Mouse (Mus musculus) right cerebral cortex, postnatal 25 days (tissue): ENCODE data around the gene Pitpnm3.

Experiments
- DNase-seq: peaks from one replicate; pipeline ENCODE4 v3.0.0; 2022

Gene Pitpnm3

GRCm38 (mm10) chr11:72134536-72135382 is 819 bp downstream of the Pitpnm3 start:
- DNase-seq, result peak; percentile 50

DNA sequence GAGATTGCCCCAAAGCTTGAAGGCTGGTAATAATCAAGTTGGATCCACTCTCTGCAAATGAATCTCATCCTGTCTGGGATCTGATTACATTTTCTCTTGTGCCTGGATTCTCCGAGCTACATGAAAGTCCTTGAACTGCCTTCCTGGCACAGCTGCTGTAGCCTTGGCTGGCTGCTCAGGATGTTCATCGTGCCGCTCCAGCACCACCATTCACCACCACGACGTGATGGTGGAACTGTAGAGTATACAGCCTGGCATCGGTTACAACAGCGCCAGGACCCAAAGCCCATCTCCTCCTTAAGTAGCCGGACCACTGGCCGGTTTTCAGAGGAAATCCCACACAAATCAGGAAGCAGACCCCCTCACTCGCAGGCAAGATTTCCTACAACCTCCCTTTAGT is 2.5 kb downstream of the Pitpnm3 start:
- peak; percentile 35 for DNase-seq

GRCm38 (mm10) chr11:72132266-72132665 is 3.3 kb downstream of the Pitpnm3 start:
- no peak for DNase-seq

- DNase-seq, result no peak
These were observed 3.9 kb downstream of the Pitpnm3 start for GRCm38 (mm10) chr11:72131697-72132096.

- no peak for DNase-seq
These were observed 4.7 kb downstream of the Pitpnm3 start for GRCm38 (mm10) chr11:72130905-72131304.

GRCm38 (mm10) chr11:72130472-72130871 is 5.1 kb downstream of the Pitpnm3 start:
- DNase-seq, result no peak

DNA sequence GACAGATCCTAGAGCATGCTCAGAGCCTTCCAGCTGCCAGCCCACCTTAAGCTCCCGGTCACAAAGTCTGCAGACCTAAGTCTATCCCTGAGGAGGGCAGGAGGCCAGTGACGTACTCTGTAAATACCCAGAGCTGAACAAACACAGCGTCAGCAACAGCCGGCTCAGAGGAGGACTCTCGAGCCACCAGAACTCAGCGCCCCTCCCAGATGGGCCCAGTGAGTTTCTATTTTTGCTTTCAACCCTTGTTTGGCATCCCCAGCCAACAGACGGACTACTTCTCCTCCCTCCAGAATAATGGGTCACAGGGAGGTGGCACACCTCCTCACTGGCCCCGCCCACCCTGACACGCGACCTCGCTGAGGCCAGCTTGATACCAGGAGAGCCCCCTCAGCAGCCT is 5.6 kb downstream of the Pitpnm3 start:
- peak; percentile 33 for DNase-seq

- DNase-seq, result no peak
These were observed 6.3 kb downstream of the Pitpnm3 start for GRCm38 (mm10) chr11:72129032-72129894.

DNA sequence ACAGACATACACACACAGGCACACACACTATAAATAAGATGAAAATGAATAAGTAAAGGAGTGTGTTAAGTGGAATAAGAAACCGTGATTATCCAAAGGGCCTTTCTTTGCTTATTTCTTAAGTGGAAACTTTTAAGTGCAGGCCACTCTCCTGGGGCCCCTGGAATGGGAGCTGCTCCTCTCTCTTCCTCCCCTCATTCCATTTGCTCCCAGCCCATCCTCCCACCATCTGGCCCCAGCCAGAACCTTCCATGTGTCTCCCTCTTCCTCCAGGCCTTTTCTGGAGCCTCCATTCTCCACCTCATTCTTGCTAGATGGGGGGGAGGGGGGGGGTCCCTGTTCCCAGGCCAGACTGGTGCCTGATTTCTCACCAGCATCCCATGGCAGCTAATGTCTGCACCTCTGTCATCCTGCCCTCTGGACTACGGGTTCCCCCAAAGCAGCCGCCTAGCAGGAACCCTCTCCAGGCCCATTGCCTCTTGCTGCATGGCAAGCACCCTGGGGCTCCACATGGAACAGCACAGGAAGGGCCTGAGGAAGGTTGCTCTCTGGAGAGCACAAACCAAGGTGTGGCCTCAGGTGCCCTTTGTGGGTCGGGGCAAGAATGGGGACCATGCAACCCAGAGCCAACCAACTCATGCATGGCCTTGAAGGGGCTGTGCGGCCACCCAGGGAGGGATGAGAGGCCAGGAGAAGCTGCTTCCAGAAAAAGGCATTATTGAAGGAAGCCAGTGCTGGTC is 8.0 kb downstream of the Pitpnm3 start:
- DNase-seq, result no peak

GRCm38 (mm10) chr11:72125781-72126180 is 9.8 kb downstream of the Pitpnm3 start:
- no peak for DNase-seq

- DNase-seq, result no peak
These were observed 12.0 kb downstream of the Pitpnm3 start for GRCm38 (mm10) chr11:72123531-72123930.

GRCm38 (mm10) chr11:72120354-72120753 is 15.2 kb downstream of the Pitpnm3 start:
- no peak for DNase-seq

DNA sequence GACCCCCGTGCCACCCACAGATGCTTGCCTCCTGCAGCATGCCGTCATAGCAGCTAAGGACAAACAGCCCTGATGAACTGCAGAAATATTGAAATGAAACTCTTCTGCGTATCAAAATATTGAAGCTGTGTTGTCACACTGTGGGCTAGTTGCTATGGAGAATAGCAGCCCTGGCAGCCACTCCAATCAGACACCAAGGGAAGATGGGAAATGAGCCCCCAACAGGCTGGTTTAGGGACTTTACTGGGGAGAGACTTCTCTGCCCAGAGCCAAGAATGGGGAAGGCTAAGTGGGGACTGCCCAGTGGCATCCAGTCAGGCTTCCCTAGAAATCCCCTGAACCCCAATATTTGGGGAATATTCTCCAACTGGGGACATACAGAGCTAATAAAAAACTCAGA is 16.9 kb downstream of the Pitpnm3 start:
- no peak for DNase-seq

DNA sequence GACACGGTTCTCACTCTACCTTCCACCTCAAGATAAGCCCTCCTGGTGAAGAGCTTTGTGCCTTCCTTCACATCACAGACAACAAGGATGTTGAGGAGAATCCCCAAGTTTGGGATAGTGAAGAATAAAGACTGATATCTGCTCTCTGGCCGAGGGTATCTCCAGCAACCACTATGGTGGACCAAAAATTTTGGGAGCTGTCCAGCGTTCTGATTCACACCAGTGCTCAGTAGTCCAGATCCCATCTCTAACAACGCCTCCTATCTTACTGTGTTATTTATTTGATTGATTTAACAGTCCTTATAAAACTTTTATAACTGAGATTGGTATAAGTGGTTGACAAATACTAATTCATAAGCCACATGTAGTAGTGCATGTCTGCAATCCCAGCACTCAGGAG is 22.3 kb downstream of the Pitpnm3 start:
- DNase-seq, result no peak

- DNase-seq, result peak; percentile 49
These were observed 24.9 kb downstream of the Pitpnm3 start for GRCm38 (mm10) chr11:72110726-72111125.

DNA sequence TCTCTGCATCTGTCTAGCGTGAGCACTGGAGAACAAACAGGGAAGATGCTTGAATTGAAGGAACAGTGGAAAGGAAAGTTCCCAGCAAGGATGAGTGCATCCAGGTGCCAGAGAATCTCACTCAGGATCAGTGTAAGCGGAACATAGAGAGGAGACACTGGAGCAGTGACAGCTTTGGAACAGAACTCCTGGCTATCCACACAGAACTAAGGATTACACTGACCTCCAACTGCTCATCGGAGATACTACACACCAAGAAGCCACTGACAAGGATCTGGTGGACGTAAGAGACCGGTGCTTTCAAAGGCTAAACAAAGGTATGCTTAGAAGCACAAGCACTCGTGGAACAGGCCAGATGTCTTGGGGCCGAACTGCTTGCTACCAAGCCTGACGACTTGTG is 31.4 kb downstream of the Pitpnm3 start:
- DNase-seq, result no peak

DNA sequence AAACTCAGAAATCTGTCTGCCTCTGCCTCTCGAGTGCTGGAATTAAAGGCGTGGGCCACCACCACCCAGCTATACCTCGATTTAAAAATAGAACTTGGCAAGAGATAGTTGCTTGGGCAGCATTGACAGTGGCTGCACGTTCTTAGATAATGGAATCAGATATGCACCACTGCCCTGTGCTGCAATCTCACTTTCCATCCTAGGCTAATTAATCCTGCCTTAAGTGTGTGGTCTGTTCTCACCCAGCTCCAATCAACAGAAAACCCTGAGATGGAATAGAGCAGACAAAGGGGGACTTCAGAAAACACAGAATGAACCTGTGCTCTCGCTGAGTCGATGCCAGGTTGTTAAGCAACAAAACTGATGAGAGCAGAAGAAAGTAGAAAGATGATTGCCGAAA is 32.0 kb downstream of the Pitpnm3 start:
- DNase-seq, result no peak

- DNase-seq, result no peak
These were observed 34.6 kb downstream of the Pitpnm3 start for GRCm38 (mm10) chr11:72100996-72101395.

GRCm38 (mm10) chr11:72099181-72099580 is 36.4 kb downstream of the Pitpnm3 start:
- no peak for DNase-seq

- no peak for DNase-seq
These were observed 37.6 kb downstream of the Pitpnm3 start for GRCm38 (mm10) chr11:72098027-72098426.

GRCm38 (mm10) chr11:72095994-72096393 is 39.6 kb downstream of the Pitpnm3 start:
- no peak for DNase-seq

GRCm38 (mm10) chr11:72094442-72094841 is 41.1 kb downstream of the Pitpnm3 start:
- no peak for DNase-seq

GRCm38 (mm10) chr11:72092390-72092789 is 43.2 kb downstream of the Pitpnm3 start:
- DNase-seq, result no peak
